Mouse (Mus musculus) testis, adult 2 months (tissue): ENCODE measurements around the gene D1Ertd622e.

ENCODE experiments used
- CTCF ChIP-seq: fragments of 200-500 bp; IDR thresholded peaks from 2 replicates; pipeline ENCODE4 v1.5.1; 2012; ENCODE audit warnings: low read depth, mild to moderate bottlenecking, inconsistent platforms, low read length, moderate library complexity; ENCODE audit not compliant: control insufficient read depth, insufficient read depth, insufficient replicate concordance
- POLR2A ChIP-seq: fragments of 200-500 bp; IDR thresholded peaks from 2 replicates; pipeline ENCODE4 v1.6.1; 2012; ENCODE audit warnings: low read depth, mild to moderate bottlenecking, inconsistent platforms, low read length, moderate library complexity; ENCODE audit not compliant: control insufficient read depth

- TF ChIP-seq CTCF = no peak
- TF ChIP-seq POLR2A = no peak
These were observed 42.1 kb downstream of the D1Ertd622e start for GRCm38 (mm10) chr1:97619621-97620320.
